Mouse (Mus musculus) kidney, postnatal 14 days (tissue): ENCODE measurements around the gene Bid.

ENCODE experiments used
- DNase-seq: peaks from one replicate; pipeline ENCODE4 v3.0.0; 2022; ENCODE audit warnings: mixed read lengths

Gene Bid

DNA sequence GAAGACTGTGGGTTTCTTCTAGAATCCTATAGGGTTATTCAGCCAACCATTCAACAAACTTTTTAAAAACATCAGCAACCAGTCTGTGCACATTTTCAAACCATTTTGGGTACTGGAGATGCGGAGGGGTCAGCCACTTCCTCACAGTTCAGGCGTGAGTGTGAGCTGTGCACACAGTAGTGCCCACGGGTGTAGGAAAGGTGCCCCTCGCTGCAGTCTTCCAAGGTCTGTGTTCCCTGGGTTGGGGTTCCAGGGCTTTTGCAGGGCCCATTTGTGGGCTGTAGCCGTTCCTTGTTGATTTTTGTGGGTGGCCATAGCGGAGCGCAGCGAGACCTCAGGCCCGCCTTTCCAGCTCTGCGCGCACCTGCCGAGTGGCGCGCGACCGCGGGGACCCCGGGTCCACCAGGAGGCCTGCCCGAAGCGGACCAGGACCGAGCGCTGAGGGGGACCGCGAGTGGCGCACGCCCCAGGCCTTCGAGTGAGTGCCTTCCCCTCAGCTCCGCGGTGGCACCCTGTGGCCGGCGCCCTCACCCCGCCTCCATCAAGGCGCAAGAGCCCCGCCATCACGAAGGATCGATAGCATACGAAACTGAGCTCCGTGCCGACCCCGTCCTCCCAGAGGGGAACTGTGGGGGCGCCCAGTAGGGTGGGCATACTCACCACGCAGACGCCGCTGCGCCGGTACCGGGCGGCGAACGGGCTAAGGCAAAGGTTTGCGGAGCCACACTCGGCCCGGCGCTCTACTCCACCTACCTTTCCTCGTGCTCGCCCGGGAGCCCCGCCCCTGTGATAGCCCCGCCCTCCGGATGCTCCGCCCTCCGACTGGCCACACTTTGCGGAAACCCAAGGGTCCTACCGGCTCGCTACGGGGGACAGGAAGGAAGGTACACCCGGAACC is at the start of gene Bid:
Gene Bid, minus strand, starts transcription at position 780 of the 898 bp plus-strand sequence.
- DNase-seq = peak; percentile 95

DNA sequence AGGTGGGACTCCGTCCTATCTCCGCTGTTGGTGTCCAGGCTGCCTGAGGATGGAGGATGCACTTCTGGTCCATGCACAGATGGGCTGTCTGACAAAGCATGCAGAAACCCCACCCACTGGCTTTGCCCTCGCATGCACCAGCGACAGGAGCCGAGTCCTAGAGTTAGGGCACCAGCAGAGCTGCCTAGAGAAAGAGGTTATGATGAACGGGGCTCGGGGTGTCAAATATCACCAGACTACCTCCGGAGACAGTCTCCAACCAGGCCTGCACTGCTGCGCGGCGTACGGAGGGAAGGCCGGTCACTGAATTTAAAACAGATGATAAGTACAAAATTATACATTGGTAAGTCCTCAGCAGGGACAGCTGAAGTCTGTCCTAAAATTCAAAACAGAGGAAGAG is 49.2 kb upstream of the Bid start:
- no peak for DNase-seq

DNA sequence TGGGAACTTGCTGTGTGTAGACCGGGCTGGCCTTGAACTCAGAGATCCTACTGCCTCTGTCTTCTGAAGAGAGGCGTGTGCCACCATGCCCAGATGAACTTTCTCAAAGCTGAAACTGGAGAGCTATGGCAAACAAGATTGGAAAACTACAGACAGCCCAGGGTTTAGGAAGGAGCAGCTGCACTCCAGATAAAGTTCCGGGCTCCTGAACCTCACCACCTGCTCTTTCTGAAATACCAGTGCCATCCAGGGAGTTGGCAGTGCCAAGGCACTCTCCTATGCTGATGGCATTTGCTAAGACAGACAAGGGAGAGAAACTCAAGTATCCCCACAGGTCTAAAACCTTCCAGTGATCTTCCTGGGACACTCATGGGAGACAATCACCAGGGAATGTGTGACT is 47.5 kb upstream of the Bid start:
- no peak for DNase-seq

DNA sequence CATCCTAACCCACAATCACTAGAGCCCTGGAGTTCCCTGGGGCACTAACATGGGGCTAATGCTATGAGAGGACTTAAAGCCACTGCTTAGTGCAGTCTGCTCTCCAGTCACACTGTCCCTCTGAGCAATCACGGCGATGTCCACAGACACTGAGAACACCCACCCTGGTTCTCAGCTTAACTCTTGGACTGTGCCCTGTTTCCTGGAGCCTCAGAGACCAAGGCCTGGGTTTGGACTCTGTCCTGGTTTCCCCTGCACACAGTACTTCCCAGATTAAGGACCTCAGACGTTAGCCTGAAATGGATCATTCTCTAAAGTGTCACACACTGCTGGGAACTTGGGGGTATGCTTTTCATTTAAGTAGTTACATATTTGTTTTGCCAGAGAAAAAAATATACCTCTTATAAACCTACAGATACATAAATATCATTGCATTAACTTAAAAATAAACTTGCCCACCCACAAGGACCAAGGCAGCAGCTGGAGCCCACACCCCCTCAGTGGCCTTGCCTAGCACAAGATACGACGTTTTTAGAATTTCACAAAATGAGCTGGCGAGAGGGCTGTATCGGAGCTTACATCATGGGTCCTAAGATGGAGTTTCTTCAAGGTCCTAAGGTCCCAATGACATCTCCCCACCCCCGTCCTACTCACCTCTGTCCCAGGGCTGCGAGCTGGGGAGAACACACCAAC is 43.8 kb upstream of the Bid start:
- DNase-seq = no peak

DNA sequence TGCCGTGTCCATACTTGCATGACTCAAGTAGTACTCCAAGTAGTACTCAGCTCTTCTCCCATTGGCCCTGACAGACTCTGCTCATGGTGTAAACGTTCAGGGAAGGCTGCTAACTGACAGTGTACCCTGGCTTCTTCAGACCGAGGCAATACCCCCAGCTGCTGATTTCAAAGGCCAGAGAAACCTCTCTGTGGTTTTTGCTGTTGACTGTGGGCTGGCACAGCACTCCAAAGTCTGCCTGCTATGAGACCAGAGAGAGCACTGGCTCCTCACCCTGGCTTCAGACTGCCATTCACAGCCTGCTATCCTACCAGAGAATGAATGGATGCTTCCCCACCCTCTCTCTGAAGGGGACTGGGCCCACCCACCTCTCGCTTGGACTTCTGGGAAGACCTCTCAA is 40.7 kb upstream of the Bid start:
- DNase-seq = no peak

- DNase-seq = no peak
Measured at GRCm38 (mm10) chr6:120956259-120957161, 39.9 kb upstream of the Bid start.

- no peak for DNase-seq
Measured at GRCm38 (mm10) chr6:120955215-120955614, 38.6 kb upstream of the Bid start.

GRCm38 (mm10) chr6:120954241-120954640 is 37.6 kb upstream of the Bid start:
- no peak for DNase-seq

- no peak for DNase-seq
Measured at GRCm38 (mm10) chr6:120952475-120952874, 35.8 kb upstream of the Bid start.

DNA sequence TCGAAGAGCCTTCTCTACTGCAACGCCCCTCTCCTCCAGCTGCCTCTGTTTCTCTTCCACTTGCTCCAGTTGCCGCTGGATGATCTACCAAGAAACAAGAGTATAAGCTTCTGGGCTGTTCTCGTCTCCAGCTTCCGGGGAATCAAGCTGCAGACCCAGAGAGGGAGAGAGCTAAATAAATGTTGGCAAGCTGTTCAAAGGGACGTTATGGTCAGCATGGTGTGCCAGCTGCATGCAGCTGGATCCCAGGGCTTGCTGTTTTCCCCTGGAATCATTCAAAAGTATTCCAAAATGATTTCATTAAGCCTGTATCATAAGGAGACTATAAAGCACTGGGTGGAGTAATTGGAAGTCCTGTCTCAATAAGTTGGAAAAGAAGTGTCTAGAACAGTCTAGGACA is 34.7 kb upstream of the Bid start:
- no peak for DNase-seq

DNA sequence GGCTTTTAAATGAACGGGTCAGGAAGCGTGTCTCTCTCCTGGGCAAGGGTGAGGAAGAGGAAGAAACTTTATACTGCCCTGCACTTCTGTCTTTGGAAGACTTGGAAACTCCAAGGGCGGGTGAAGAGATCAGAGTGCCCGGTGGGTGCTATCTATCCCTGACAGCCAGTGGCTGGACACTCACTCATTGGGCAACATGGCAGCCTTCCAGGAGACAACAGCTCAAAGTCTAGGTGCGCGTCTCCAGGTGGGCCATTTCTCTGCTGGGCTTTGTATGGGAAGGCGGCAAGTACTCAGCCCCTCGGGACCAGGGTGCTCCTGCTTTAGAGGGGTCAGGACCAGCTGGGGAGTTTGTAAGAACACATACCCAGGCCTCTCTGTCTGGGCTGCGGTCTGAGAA is 28.9 kb upstream of the Bid start:
- peak; percentile 34 for DNase-seq

DNA sequence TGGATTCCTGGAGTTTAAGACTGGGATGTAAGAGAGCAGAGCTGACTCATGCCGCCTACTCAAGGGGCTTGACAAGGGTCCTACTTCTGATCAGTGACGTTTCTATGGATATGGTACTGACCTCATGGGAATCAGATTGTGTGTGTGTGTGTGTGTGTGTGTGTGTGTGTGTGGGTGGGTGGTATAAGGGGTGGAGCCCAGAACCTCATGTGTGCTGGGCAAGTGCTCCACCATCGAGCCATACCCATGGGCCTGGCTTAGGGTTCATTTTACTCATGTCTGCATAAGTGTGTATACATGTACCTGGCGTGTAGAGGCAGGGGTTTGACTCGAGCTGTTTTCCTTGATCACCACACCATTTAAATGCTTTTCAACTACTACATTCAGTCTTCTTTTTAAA is 27.3 kb upstream of the Bid start:
- no peak for DNase-seq

DNA sequence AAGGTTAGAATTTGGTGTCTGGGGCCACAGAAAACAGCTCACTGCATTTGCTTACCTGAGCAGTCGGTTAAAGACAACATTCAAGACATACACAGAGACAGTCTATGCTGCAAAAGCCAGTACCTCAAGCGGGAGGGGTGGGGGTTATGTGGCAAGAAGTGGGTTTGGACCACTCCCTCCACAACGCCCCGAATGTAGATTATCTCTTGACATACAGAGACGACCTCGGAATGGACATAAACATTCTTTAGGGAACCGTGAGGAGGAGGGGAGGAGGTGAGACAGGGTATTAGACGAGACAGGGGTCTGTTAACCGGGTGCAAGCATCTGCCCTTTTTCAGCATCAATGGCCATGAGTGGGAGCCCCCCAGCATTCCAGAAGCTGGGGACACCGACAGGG is 26.9 kb upstream of the Bid start:
- DNase-seq = no peak

GRCm38 (mm10) chr6:120943079-120943478 is 26.4 kb upstream of the Bid start:
- no peak for DNase-seq

DNA sequence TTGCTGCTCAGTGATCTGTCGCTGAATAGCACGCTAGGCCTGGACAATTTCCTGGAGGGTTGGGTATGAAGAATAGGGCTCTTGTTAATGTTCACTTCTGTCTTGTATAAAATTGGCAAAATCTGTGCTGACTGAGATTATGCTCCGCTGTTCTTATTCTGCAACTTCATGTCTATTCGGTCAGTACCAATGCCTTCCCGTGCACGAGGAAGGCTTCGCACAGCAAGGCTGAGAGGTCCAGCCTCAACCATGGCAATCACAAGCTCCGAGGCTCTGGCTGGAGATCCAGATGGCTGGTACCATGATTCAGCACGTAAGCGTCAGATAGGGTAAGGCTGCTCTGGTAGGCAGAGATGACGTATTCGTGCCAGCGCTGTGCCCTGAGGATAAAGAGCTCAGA is 24.9 kb upstream of the Bid start:
- DNase-seq = peak; percentile 36

GRCm38 (mm10) chr6:120941084-120941481 is 24.4 kb upstream of the Bid start:
- DNase-seq = peak; percentile 51

GRCm38 (mm10) chr6:120940446-120941083 is 23.9 kb upstream of the Bid start:
- no peak for DNase-seq

GRCm38 (mm10) chr6:120939783-120940182 is 23.1 kb upstream of the Bid start:
- no peak for DNase-seq

GRCm38 (mm10) chr6:120938763-120939450 is 22.3 kb upstream of the Bid start:
- no peak for DNase-seq

- no peak for DNase-seq
Measured at GRCm38 (mm10) chr6:120937999-120938608, 21.5 kb upstream of the Bid start.

- no peak for DNase-seq
Measured at GRCm38 (mm10) chr6:120937104-120937617, 20.5 kb upstream of the Bid start.
